Mouse (Mus musculus): ENCODE results near the gene Proz. TPM values are rescaled to one million over a fixed set of nuclear protein-coding genes. Genes with fewer than 3 reads are reported as not detected.

Gene Proz
- total RNA-seq, 2 experiments from 2014 or later, result not detected

GRCm38 (mm10) chr8:13107990-13108638 is 47.4 kb downstream of the Proz start:
- DNase-seq, result no peak

- no peak for DNase-seq
These were observed 48.3 kb downstream of the Proz start for GRCm38 (mm10) chr8:13108967-13109366.

GRCm38 (mm10) chr8:13109416-13109960 is 48.8 kb downstream of the Proz start:
- no peak for DNase-seq

- no peak for DNase-seq
These were observed 51.2 kb downstream of the Proz start for GRCm38 (mm10) chr8:13111917-13112316.

- no peak for DNase-seq
These were observed 52.5 kb downstream of the Proz start for GRCm38 (mm10) chr8:13113232-13113631.

- no peak for DNase-seq
These were observed 56.4 kb downstream of the Proz start for GRCm38 (mm10) chr8:13117096-13117495.

GRCm38 (mm10) chr8:13118516-13118915 is 57.8 kb downstream of the Proz start:
- no peak for DNase-seq

GRCm38 (mm10) chr8:13120882-13121665 is 60.4 kb downstream of the Proz start:
- DNase-seq, result no peak

- DNase-seq, result no peak
These were observed 62.2 kb downstream of the Proz start for GRCm38 (mm10) chr8:13122887-13123421.

GRCm38 (mm10) chr8:13124897-13125296 is 64.2 kb downstream of the Proz start:
- DNase-seq, result no peak

Other genes starting within 250 kb of the Proz start
- gene Mcf2l, start 187.1 kb upstream of the Proz start, total RNA-seq (2021), result 10 to 100 TPM; 22.9 to 27.4 TPM
- gene F7, start 34.9 kb upstream of the Proz start, total RNA-seq (2021), result not detected
- gene F10, start 23.6 kb upstream of the Proz start, total RNA-seq (2021), result under 1 TPM in 1 of 2 experiments, not detected in 1; 0.32 TPM
- gene Pcid2, start 44.5 kb downstream of the Proz start, total RNA-seq (2021), result 1 to 10 TPM; 7.1 to 8.0 TPM
- gene Cul4a, start 44.7 kb downstream of the Proz start, total RNA-seq (2021), result 10 to 100 TPM; 62.2 to 66.4 TPM
- gene Lamp1, start 98.2 kb downstream of the Proz start, total RNA-seq (2021), result 100 to 1,000 TPM; 294 to 322 TPM
- 10 to 100 TPM; 16.3 to 17.3 TPM for gene Grtp1, start 139.7 kb downstream of the Proz start, total RNA-seq (2021)
- 10 to 100 TPM; 42.3 to 61.6 TPM for gene Adprhl1, start 193.2 kb downstream of the Proz start, total RNA-seq (2021)
- gene Dcun1d2, start 227.2 kb downstream of the Proz start, total RNA-seq (2021), result 10 to 100 TPM; 61.9 to 67.8 TPM
- gene Tmco3, start 227.3 kb downstream of the Proz start, total RNA-seq (2021), result 10 to 100 TPM; 10.6 to 17.1 TPM

Measured in gastrocnemius, postnatal 25 days (tissue).